Mouse (Mus musculus): ENCODE data around the gene Cdh23.

DNA sequence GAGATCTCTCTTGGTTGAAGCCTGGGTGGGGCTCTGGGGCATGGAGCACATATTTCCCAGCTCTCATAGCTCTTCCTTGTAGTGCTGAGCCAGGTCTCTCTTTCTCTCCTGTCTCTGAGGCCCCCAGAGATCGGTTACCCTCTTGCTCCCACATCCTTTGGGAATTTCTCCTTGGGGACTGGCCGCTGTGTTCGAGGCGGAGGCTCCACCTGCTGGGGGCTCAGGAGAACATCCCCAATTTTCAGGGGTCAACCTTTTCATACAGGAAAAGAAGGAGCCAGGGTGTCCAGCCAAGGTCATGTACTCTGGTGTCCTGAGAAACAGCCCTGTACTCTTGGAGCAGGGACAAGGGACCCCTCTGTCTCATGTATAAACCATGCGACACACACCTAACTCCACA, 284.5 kb downstream of the Cdh23 start:
- TF ChIP-seq GATA1 (IDR thresholded peaks at IDR 0.05; ENCODE audit: borderline replicate concordance, low read length) (no peak), FLI1 (IDR thresholded peaks at IDR 0.05; ENCODE audit: low read length) (no peak)
